Mouse (Mus musculus): ENCODE data around the gene Gmnn. TPM values are rescaled to one million over a fixed set of nuclear protein-coding genes. Genes with fewer than 3 reads are reported as not detected.

The Gmnn gene
- polyA plus RNA-seq, 1 experiment from 2014 or later = 113 TPM

Other genes with a start within 250 kb of the Gmnn start
- gene Ripor2, start 179.7 kb downstream of the Gmnn start, polyA plus RNA-seq (2016; fragmentation: Nextera tagmentation; extraction: Ambion mirVana) = 6.1 and 9.2 TPM in 2 replicates
- not detected in 2 replicates for gene Armh2, start 20.7 kb downstream of the Gmnn start, polyA plus RNA-seq (2016; fragmentation: Nextera tagmentation; extraction: Ambion mirVana)
- gene BC005537, start 39.7 kb upstream of the Gmnn start, polyA plus RNA-seq (2016; fragmentation: Nextera tagmentation; extraction: Ambion mirVana) = 16.4 and 17.3 TPM in 2 replicates
- gene Acot13, start 69.6 kb upstream of the Gmnn start, polyA plus RNA-seq (2016; fragmentation: Nextera tagmentation; extraction: Ambion mirVana) = 64.9 and 66.1 TPM in 2 replicates
- gene Tdp2, start 69.8 kb upstream of the Gmnn start, polyA plus RNA-seq (2016; fragmentation: Nextera tagmentation; extraction: Ambion mirVana) = 67.6 and 71.4 TPM in 2 replicates
- 0.58 and 0.73 TPM in 2 replicates for gene D130043K22Rik, start 83.2 kb upstream of the Gmnn start, polyA plus RNA-seq (2016; fragmentation: Nextera tagmentation; extraction: Ambion mirVana)
- 8.1 and 8.5 TPM in 2 replicates for gene Aldh5a1, start 175.7 kb upstream of the Gmnn start, polyA plus RNA-seq (2016; fragmentation: Nextera tagmentation; extraction: Ambion mirVana)
- gene Gpld1, start 181.2 kb upstream of the Gmnn start, polyA plus RNA-seq (2016; fragmentation: Nextera tagmentation; extraction: Ambion mirVana) = 1.1 TPM in 2 replicates

Measured in embryonic facial prominence, embryonic 12.5 days (tissue).